Mouse (Mus musculus) liver, adult 2 months (tissue): ENCODE data around the gene Eri3.

Source experiments
- CTCF ChIP-seq: fragments of 200-500 bp; IDR thresholded peaks from 2 replicates; pipeline ENCODE4 v1.5.1; 2011; ENCODE audit warnings: low read depth, low read length, control low read depth
- POLR2A ChIP-seq: fragments of 200-500 bp; IDR thresholded peaks from 2 replicates; pipeline ENCODE4 v1.6.1; 2011; ENCODE audit warnings: low read length, control low read depth; ENCODE audit not compliant: insufficient read depth; ENCODE audit errors: extremely low read depth

GRCm38 (mm10) chr4:117605954-117606227 lies 55.7 kb downstream of the Eri3 start:
- TF ChIP-seq CTCF: no peak
- TF ChIP-seq POLR2A: no peak
